Mouse (Mus musculus) thymus, postnatal 4 days (tissue): ENCODE results near the gene Ccdc58.
A peak's percentile ranks its signal among the peaks of the same experiment; 100 is the strongest.
"Not testable (repeated sequence)": the region's sequence is repeated elsewhere in the genome, so short reads cannot be mapped to it uniquely, and the experiment has no call there.

Experiments used
- DNase-seq: peaks from one replicate; pipeline ENCODE4 v3.0.0; 2021

Ccdc58 gene

GRCm38 (mm10) chr16:36071450-36072379 lies at the start of gene Ccdc58, which contains the start of gene Fam162a:
Gene Ccdc58, plus strand, starts transcription at chr16:36071685.
Gene Fam162a, minus strand, starts transcription at chr16:36071594.
- DNase-seq, result peak; percentile 96

- not testable (repeated sequence) for DNase-seq
These were observed 43.4 kb upstream of the Ccdc58 start for GRCm38 (mm10) chr16:36028120-36028519.

DNA sequence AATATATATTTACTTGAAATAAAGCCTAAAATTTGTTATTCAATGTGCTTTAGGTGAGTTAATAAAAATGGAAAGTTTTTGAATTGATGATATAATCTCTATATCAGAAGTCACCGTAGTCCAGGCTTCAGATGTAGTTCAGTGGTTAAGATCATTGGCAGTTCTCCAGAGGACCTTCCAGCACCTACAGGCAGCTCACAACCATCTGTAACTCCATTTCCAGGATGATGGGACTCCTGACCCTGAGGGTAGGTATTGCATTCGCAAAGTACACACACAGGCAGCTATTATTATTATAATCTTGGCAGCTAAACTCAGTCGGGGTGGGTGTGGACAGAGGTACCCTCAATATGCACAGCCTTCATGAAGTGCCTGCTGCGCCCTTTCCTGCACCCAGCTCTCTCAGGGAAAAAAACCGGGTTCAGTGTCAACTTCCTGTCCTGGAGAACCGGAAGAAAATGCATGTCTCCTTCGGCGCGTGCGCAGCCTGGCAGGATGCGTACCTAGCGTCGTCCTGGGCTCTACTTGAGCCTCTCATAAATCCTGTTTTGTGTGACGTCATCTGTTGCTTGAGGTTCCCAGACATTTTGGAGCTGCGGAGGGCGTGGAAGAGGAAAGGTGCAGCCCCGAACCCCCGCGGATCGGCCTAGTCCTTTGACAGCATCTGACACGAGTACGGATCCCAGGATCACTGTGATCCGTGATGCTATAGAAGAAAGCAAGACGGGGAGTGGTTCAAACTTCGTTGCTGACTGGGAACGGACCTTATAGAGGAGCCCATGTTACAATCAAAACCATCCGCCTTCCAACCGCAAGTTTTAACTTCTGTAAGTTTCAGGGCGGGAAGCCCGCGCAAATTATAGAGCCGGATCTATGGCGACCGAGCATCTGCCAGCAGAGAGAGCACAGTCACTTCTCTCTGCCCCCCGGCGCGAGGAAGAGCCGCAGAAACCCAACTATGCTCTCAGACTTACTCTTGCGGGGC lies 30.6 kb upstream of the Ccdc58 start, which contains the start of gene Wdr5b:
Wdr5b (plus strand) TSS at position 551 of the 985 bp plus-strand sequence.
- peak; percentile 88 for DNase-seq

DNA sequence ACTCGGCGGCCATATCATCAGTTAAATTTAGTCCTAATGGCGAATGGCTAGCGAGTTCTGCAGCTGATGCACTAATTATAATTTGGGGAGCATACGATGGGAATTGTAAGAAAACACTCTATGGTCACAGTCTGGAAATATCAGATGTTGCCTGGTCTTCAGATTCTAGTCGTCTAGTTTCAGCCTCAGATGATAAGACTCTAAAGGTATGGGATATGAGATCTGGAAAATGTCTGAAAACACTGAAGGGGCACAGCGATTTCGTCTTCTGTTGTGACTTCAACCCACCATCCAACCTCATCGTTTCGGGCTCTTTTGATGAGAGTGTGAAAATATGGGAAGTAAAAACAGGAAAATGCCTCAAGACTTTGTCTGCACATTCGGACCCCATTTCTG lies 29.9 kb upstream of the Ccdc58 start:
- no peak for DNase-seq

GRCm38 (mm10) chr16:36043073-36043472 lies 28.4 kb upstream of the Ccdc58 start:
- DNase-seq, result no peak

GRCm38 (mm10) chr16:36043964-36044363 lies 27.5 kb upstream of the Ccdc58 start:
- DNase-seq, result no peak

DNA sequence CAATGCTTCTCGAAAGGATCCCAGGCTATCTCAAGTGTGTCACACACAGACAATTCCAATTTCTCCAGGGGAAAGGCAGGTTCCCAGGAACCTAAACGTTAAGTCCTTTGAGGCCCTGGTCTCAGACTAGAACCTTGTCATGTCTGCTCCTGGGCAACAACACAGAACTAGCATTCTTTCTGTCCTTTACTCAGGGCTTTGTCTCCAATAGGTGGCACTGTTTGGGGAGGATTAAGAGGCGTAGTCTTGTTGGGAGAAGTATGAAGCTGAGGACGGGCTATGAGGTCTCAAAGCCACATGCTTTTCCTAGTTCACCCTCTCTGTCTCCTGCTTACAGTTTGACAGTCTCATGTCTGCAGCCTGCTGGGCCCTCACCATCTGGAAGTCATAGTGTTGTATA lies 23.9 kb upstream of the Ccdc58 start:
- DNase-seq, result no peak

DNA sequence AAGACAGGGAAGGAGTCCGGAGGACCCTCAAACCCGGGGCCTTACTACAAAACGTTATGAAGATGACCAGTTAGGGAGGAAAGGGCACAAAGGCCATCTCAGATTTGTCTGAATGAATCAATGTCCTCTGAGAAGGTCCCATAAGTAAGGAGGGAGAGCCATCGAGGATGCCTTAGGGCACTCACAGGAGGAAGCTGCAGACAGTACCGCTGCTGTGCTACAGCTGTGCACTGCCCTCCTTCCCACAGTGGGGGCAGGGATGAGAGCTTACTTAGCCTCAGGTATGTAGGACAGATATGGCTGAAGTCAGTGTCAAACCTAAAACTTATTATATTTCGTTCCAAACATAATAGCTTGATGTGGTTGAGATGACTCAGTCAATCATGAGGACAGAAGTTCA lies 20.0 kb upstream of the Ccdc58 start:
- no peak for DNase-seq

DNA sequence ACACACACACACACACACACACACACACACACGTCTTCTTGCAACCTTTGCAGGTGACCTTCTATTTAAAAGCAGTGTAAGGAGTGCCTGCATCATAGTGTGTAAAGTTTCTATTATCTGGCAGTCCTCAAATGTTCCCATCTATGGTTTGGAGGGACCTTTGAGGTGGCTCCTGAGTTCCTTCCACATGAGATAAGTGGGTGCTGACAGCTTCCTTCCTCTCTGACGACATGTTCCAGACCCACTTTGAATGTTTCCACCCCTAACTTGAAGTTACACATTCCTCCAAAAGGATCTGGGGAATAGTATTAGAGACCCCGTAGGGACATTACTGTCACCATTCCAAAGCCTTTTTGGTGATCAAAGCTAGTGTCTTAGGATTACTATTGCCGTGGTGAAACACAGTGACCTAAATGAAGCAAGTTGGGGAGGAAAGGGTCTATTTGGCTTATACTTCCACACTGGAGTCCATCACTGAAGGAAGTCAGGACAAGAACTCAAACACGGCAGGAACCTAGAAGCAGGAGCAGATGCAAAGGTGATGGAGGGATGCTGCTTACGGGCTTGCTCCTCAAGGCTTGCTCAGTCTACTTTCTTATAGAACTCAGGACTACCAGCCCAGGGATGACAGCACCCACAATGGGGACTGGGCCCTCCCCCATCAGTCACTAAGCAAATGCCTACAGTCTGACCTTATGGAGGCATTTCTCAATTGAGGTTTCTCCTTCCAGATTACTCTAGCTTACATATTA lies 17.8 kb upstream of the Ccdc58 start:
- DNase-seq, result no peak

GRCm38 (mm10) chr16:36054920-36055319 lies 16.6 kb upstream of the Ccdc58 start:
- no peak for DNase-seq

GRCm38 (mm10) chr16:36056416-36056815 lies 15.1 kb upstream of the Ccdc58 start:
- no peak for DNase-seq

GRCm38 (mm10) chr16:36057933-36058475 lies 13.5 kb upstream of the Ccdc58 start:
- no peak for DNase-seq

DNA sequence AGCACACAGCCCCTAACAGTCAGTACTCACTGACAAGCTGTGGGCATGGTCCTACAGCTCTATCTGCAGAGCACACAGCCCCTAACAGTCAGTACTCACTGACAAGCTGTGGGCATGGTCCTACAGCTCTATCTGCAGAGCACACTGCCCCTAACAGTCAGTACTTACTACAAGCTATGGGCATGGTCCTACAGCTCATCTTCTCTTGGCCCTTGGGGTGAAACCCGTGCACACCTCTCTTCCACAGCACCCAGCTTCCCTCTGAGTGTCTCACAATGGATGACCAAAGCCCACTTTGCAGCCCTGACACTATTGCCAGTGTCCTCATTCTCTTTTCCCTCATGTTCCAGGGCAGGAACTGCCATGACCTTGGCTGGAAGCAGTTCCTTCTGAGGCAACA lies 9.0 kb upstream of the Ccdc58 start:
- DNase-seq, result not testable (repeated sequence)

GRCm38 (mm10) chr16:36063315-36063714 lies 8.2 kb upstream of the Ccdc58 start:
- DNase-seq, result no peak

DNA sequence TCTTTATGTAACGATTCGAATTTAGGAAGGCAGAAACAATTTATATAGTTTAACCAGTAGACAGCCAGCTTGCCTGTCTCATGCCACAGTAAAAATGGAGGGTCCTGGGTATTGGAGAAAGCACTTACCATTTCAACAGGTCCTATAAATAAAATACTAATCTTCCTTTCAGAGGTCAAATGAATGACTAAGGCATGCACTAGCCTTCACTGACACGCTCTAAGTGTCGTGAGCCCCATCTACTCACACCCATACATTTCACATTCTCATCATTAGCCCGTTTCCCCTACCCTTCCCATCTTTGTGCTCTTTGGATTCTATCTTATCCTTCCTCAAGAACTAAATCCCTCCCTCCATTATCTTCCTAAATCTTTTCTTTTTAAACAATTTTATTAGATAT lies 6.6 kb upstream of the Ccdc58 start:
- no peak for DNase-seq

- no peak for DNase-seq
These were observed 3.8 kb upstream of the Ccdc58 start for GRCm38 (mm10) chr16:36067694-36068093.

DNA sequence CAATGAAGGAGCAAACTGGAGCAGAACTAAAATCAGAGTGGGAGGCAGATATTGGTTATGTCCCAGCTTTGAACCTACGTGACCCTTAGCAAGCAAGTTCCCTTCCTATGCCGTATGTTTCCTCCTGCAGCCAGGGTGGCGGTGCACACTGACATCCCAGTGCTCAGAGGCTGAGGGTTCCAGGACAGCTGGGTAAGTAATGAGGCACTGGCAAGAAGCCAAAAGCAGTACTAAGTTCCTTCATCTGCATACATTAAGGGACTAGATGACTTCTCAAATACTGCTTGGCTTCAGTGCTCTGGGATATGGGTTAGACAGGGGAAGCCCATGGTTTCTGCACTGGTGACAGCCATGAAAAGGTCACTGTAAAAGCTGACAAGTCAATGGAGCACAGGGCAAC lies 3.1 kb upstream of the Ccdc58 start:
- no peak for DNase-seq

DNA sequence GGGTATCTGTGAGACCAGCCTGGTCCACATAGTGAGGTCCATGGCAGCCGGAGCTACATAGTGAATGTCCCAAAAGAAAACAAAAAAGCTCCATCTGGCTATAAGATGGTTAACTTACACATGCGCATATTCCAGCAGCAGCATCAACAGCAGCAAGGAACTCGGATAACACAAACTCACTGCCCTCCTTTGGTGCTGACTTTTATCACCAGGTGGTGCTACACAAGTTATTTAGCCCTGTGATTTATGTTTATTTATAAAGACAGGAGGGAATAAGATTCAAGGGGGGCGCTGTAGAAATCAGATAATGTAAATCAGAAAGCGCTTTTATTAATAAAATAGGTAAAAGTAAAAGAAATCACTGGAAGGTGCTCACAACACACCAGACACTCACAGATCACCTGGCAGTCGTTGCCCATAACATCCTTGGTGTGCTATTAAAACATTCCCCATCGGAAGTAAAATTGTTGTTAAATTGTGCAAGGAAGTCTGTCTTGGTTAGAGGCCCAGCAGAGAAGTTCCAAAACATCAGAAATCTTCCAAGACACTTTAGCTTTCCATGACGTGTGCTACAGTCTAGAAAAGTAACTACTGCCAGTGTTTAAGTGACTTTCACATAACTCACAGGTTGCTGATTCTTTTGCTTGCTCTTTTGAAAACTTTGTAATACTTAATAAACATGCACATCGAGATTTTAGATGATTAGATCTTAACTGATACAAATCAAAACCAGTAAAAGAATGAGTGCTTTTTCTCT lies 1.5 kb upstream of the Ccdc58 start:
- DNase-seq, result no peak

GRCm38 (mm10) chr16:36071071-36071449 lies 425 bp upstream of the Ccdc58 start:
- DNase-seq, result no peak

DNA sequence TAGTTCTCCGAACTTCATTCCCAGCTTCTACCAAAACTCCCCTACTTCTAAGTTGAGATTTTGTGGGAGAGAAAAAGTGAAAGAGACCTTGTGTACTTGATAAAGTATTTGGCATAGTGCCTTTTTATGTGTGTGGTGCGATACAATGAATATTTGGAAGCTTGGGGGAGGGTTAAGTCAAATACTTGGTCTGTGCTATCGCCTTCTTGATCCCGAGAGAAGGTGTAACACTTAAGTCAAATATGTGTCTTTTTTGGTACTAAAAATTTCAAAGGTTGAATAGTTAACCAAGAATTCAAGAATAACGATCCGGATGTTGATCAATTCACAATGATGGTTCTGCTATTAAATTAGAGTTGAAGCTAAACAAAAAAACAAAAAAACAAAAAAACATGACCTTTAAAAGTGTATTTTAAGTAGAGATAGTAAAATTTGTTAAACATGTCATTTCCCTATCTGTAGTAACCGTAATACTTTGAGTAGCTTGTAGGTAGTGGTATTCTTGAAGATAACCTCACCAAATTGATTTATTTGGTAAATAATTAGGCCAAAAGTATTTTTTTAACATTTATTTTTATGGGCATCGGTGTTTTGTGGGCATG lies 1.0 kb downstream of the Ccdc58 start:
- DNase-seq, result no peak

DNA sequence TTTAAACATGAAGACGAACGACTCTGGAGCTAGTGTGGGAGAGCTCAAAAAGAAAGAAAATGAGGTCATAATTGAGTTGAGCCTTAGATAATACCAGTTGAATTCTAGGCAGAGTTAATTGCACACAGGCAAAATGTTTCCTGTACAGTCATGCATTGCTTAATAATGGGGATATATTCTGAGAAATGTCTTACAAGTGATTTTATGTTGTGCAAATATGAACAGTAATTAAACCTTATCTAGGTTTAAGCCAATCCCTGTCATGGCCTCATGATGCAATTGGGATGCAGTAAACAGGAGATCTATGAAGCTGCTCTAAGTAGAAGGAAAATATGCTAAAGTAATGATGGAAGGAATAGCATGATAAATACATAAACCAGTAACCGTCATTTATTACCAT lies 3.3 kb downstream of the Ccdc58 start:
- DNase-seq, result no peak
